Mouse (Mus musculus) midbrain, postnatal 0 days (tissue): ENCODE results near the gene Cdkn2d. TPM values are rescaled to one million over a fixed set of nuclear protein-coding genes. Genes with fewer than 3 reads are reported as not detected.
A peak's percentile ranks its signal among the peaks of the same experiment; 100 is the strongest.

Experiments used
- ATAC-seq: fragments of 200-750 bp; cut with Nextera tagmentation; 2 replicates; pipeline ENCODE4 v1.8.0; 2017; ENCODE audit warnings: moderate number of reproducible peaks, mild to moderate bottlenecking, moderate TSS enrichment, moderate library complexity; ENCODE audit not compliant: low FRiP score
- DNase-seq: peaks from one replicate; pipeline ENCODE4 v3.0.0-alpha.2; 2015; ENCODE audit warnings: low spot score
- H3K27ac ChIP-seq: fragments of 300-500 bp; sonication (generic); 2 replicates; pipeline ENCODE4 v1.5.1; 2014; ENCODE audit warnings: low read depth, mild to moderate bottlenecking, low read length, mixed read lengths
- H3K27me3 ChIP-seq: fragments of 300-500 bp; sonication (generic); 2 replicates; pipeline ENCODE4 v1.6.1; 2014; ENCODE audit warnings: low read length, control low read depth, mixed read lengths; ENCODE audit not compliant: insufficient read depth
- H3K36me3 ChIP-seq: fragments of 300-500 bp; sonication (generic); 2 replicates; pipeline ENCODE4 v1.6.1; 2014; ENCODE audit warnings: low read length, control low read depth, mixed read lengths; ENCODE audit not compliant: insufficient read depth
- H3K4me1 ChIP-seq: fragments of 300-500 bp; sonication (generic); 2 replicates; pipeline ENCODE4 v1.6.1; 2014; ENCODE audit warnings: mild to moderate bottlenecking, control low read depth, antibody characterized with exemption, low read length, mixed read lengths; ENCODE audit not compliant: insufficient read depth
- H3K4me2 ChIP-seq: fragments of 300-500 bp; sonication (generic); 2 replicates; pipeline ENCODE4 v1.6.1; 2014; ENCODE audit warnings: low read depth, mild to moderate bottlenecking, low read length, mixed read lengths; ENCODE audit not compliant: poor library complexity, severe bottlenecking
- H3K4me3 ChIP-seq: fragments of 300-500 bp; sonication (generic); 2 replicates; pipeline ENCODE4 v1.5.1; 2014; ENCODE audit warnings: low read depth, mild to moderate bottlenecking, low read length, moderate library complexity
- H3K9ac ChIP-seq: fragments of 300-500 bp; sonication (generic); replicated peaks from 2 replicates; pipeline ENCODE4 v1.6.1; 2014; ENCODE audit warnings: mild to moderate bottlenecking, low read length, moderate library complexity, mixed read lengths; ENCODE audit not compliant: poor library complexity, severe bottlenecking
- H3K9me3 ChIP-seq: fragments of 300-500 bp; sonication (generic); 2 replicates; pipeline ENCODE4 v1.6.1; 2016; ENCODE audit warnings: low read length, control low read depth
- CTCF ChIP-seq: IDR thresholded peaks from 2 replicates; pipeline ENCODE4 v1.5.1; 2016; ENCODE audit warnings: antibody characterized with exemption, mild to moderate bottlenecking
- WGBS: fragments of 180-500 bp; shearing (Covaris S2); extraction: QIAGEN DNeasy Blood & Tissue Kit; methylation state at CpG from one replicate; pipeline ENCODE4 v1.1.7; 2014; 5-methylcytosine and 5-hydroxymethylcytosine counted together
- polyA plus RNA-seq: library from polyadenylated mRNA; unstranded; fragments of >200 nt; fragmentation: Nextera tagmentation; extraction: Ambion mirVana; gene quantifications from 2 replicates; pipeline ENCODE4 v1.2.1, GENCODE M21; 2015
- total RNA-seq: library from RNA; depleted of rRNA; stranded (reverse); fragments of >200 nt; gene quantifications from 2 replicates; pipeline ENCODE4 v1.2.3, GENCODE M21; 2014; rRNA removed

Gene Cdkn2d
- total and polyA plus RNA-seq, 2 experiments from 2014 or later: 126 to 141 TPM

DNA sequence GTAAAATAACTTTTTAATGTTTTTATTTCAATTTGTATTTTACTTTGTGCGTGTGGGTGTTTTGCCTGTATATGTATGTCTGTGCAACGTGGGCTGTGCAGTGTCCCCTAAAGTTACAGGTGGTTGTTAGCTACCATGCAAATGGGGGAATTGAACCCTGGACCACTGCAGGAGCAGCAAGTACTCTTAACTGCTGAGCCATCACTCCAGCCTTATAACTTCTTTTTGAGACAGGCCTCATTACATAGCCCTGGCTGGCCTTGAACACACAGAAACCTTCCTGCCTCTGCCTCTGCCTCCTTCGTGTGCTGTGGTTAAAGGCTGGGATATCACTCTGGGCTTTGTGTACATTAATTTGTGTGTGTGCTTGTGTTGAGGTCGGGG is 51.8 kb downstream of the Cdkn2d start:
- Histone ChIP-seq H3K9me3 (no peaks in the 10 kb centered on the region), H3K9ac (peak overlapping the region; percentile 86; the same call in 1 of the 2 replicates), H3K4me3 (peak overlapping the region; percentile 78), H3K36me3 (peaks cover 7% of the 10 kb centered on the region; the same call in 1 of the 2 replicates), H3K27me3 (peaks cover 16% of the 10 kb centered on the region), H3K4me2 (peak overlapping the region; percentile 68), H3K4me1 (peaks cover 9% of the 10 kb centered on the region), H3K27ac (peak overlapping the region; percentile 82; the same call in 1 of the 2 replicates)
- ATAC-seq: no peak
- no peak for DNase-seq
- 30% methylated on average over 4 of the region's 4 CpGs for WGBS
- TF ChIP-seq CTCF: no peak

DNA sequence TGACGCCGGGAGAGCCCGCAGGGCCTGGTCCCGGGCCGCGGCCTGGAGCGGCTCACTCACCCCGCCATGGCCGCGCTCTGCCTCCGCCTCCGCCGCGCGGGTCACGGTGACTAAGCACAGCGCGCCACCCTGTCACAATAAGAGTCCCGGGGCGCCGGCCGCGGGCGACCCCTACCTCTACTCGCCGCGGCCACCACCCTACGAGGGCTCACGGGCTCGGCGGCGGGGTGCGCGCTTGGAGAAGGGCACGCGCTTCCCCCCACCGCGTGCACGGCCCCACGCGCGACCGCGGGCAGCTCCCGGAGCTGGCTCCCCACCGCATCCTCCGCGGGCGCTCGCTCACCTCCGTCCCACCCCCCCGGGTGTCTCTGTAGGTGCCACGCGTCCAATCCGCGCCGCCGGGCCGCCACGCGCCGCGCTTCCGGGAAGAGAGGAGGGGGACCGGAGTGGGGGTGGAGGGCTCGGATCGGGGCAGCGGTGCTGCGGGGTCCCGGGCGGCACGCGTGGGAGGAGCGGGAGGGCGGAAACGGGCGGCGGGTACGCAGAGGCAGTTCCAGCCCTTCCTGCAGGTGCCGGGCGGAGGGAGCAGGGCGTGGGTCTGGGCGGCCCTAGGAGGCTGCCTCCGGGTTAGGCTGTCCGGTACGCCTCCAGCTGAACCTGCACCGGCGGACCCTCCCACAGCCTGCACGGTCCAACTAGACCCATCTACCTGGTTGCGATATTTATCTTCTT is 52.3 kb downstream of the Cdkn2d start, which contains the start of gene Keap1:
Gene Keap1, minus strand, starts transcription at position 629 of the 732 bp plus-strand sequence.
- peaks cover 13% of the 10 kb centered on the region for H3K27me3 ChIP-seq
- peak within 1 kb of the TSS; percentile 78 for H3K4me3 ChIP-seq
- no peak for TF ChIP-seq CTCF
- H3K27ac ChIP-seq: peak within 1 kb of the TSS; percentile 82
- H3K36me3 ChIP-seq: peaks cover 7% of the 10 kb centered on the region; the same call in 1 of the 2 replicates
- H3K9ac ChIP-seq: peak within 1 kb of the TSS; percentile 86
- H3K4me1 ChIP-seq: peaks cover 6% of the 10 kb centered on the region
- H3K4me2 ChIP-seq: peak within 1 kb of the TSS; percentile 68
- peak; percentile 73 for ATAC-seq
- peak; percentile 83 for DNase-seq
- H3K9me3 ChIP-seq: no peaks in the 10 kb centered on the region
- under 1% methylated on average over 66 of the region's 90 CpGs for WGBS

Other genes starting within 250 kb of the Cdkn2d start
- 10.7 TPM in 1 of 2 replicates, not detected in the other for gene Zglp1, start 224.3 kb downstream of the Cdkn2d start, total RNA-seq
- gene Zglp1, start 224.3 kb downstream of the Cdkn2d start, polyA plus RNA-seq: 0.20 TPM in 1 of 2 replicates, not detected in the other
- 2.4 and 2.7 TPM in 2 replicates for gene Gm49373, start 218.3 kb downstream of the Cdkn2d start, total RNA-seq
- gene Gm49373, start 218.3 kb downstream of the Cdkn2d start, polyA plus RNA-seq: 0.90 and 0.94 TPM in 2 replicates
- gene Fdx1l, start 217.8 kb downstream of the Cdkn2d start, total RNA-seq: 67.3 and 81.3 TPM in 2 replicates
- 86.5 and 95.3 TPM in 2 replicates for gene Fdx1l, start 217.8 kb downstream of the Cdkn2d start, polyA plus RNA-seq
- gene Gm38431, start 199.4 kb downstream of the Cdkn2d start, total RNA-seq: 2.1 and 5.8 TPM in 2 replicates
- 0.38 and 0.48 TPM in 2 replicates for gene Gm38431, start 199.4 kb downstream of the Cdkn2d start, polyA plus RNA-seq
- gene Raver1, start 199.4 kb downstream of the Cdkn2d start, total RNA-seq: 38.7 and 41.0 TPM in 2 replicates
- 20.2 and 20.7 TPM in 2 replicates for gene Raver1, start 199.4 kb downstream of the Cdkn2d start, polyA plus RNA-seq
- 9.8 and 9.9 TPM in 2 replicates for gene Tyk2, start 160.2 kb downstream of the Cdkn2d start, total RNA-seq
- gene Tyk2, start 160.2 kb downstream of the Cdkn2d start, polyA plus RNA-seq: 4.8 and 5.4 TPM in 2 replicates
- gene Cdc37, start 141.4 kb downstream of the Cdkn2d start, total RNA-seq: 29.0 and 37.7 TPM in 2 replicates
- 179 and 186 TPM in 2 replicates for gene Cdc37, start 141.4 kb downstream of the Cdkn2d start, polyA plus RNA-seq
- 40.7 and 46.5 TPM in 2 replicates for gene Pde4a, start 125.7 kb downstream of the Cdkn2d start, total RNA-seq
- gene Pde4a, start 125.7 kb downstream of the Cdkn2d start, polyA plus RNA-seq: 59.8 and 63.8 TPM in 2 replicates
- gene Keap1, start 52.0 kb downstream of the Cdkn2d start, total RNA-seq: 72.5 and 89.7 TPM in 2 replicates
- gene Keap1, start 52.0 kb downstream of the Cdkn2d start, polyA plus RNA-seq: 60.6 and 67.7 TPM in 2 replicates
- gene S1pr5, start 43.0 kb downstream of the Cdkn2d start, total RNA-seq: 4.2 and 5.2 TPM in 2 replicates
- gene S1pr5, start 43.0 kb downstream of the Cdkn2d start, polyA plus RNA-seq: 2.7 and 2.9 TPM in 2 replicates
- gene Atg4d, start 26.1 kb downstream of the Cdkn2d start, total RNA-seq: 20.3 and 26.6 TPM in 2 replicates
- gene Atg4d, start 26.1 kb downstream of the Cdkn2d start, polyA plus RNA-seq: 26.3 and 32.6 TPM in 2 replicates
- 21.9 and 25.9 TPM in 2 replicates for gene Kri1, start 3.4 kb downstream of the Cdkn2d start, total RNA-seq
- gene Kri1, start 3.4 kb downstream of the Cdkn2d start, polyA plus RNA-seq: 11.7 and 13.0 TPM in 2 replicates
- 3.9 and 4.7 TPM in 2 replicates for gene Ap1m2, start 20.9 kb upstream of the Cdkn2d start, total RNA-seq
- 3.1 TPM in 2 replicates for gene Ap1m2, start 20.9 kb upstream of the Cdkn2d start, polyA plus RNA-seq
- gene Slc44a2, start 29.3 kb upstream of the Cdkn2d start, total RNA-seq: 58.5 and 70.7 TPM in 2 replicates
- gene Slc44a2, start 29.3 kb upstream of the Cdkn2d start, polyA plus RNA-seq: 47.1 and 52.0 TPM in 2 replicates
- 105 and 114 TPM in 2 replicates for gene Ilf3, start 76.5 kb upstream of the Cdkn2d start, total RNA-seq
- 198 and 201 TPM in 2 replicates for gene Ilf3, start 76.5 kb upstream of the Cdkn2d start, polyA plus RNA-seq
- gene Qtrt1, start 120.4 kb upstream of the Cdkn2d start, total RNA-seq: 37.3 and 41.0 TPM in 2 replicates
- 42.0 and 42.7 TPM in 2 replicates for gene Qtrt1, start 120.4 kb upstream of the Cdkn2d start, polyA plus RNA-seq
- gene Dnm2, start 133.5 kb upstream of the Cdkn2d start, total RNA-seq: 67.8 and 69.2 TPM in 2 replicates
- gene Dnm2, start 133.5 kb upstream of the Cdkn2d start, polyA plus RNA-seq: 52.8 and 59.2 TPM in 2 replicates
- gene Tmed1, start 218.8 kb upstream of the Cdkn2d start, total RNA-seq: 42.5 and 46.0 TPM in 2 replicates
- gene Tmed1, start 218.8 kb upstream of the Cdkn2d start, polyA plus RNA-seq: 51.1 and 64.7 TPM in 2 replicates
- 1.4 and 1.7 TPM in 2 replicates for gene AB124611, start 234.8 kb upstream of the Cdkn2d start, total RNA-seq
- gene AB124611, start 234.8 kb upstream of the Cdkn2d start, polyA plus RNA-seq: 0.68 and 0.98 TPM in 2 replicates